Mouse (Mus musculus): Measurements from ENCODE around the gene Dis3l2.

DNA sequence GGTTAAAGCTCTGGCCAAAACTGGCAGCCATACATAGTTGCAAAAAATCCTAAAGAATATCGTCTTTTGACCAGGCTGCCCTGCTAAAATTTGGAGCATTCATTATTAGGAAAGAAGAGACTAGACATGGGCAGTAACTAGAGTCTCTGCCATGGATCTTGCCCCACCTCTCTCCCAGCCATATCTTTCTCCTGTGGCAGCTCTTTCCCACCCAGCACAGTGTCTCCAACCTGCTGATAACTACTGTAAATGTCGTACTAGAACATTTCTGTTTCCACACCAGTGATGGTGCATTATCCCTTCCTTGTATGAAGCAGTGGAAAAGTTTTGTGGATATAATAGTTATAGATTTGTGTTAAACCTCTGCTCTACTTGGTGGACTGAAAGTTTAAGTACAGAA is 147.1 kb downstream of the Dis3l2 start:
- TF ChIP-seq CTCF (IDR thresholded peaks at IDR 0.05; ENCODE audit: insufficient read depth, low read length) (no peak), POLR2A (IDR thresholded peaks at IDR 0.05; ENCODE audit: borderline replicate concordance, extremely low read depth, low read depth, low read length) (no peak)
